Mouse (Mus musculus) lung, embryonic 14.5 days (tissue): Measurements from ENCODE around the gene Gfm2. TPM values are rescaled to one million over a fixed set of nuclear protein-coding genes. Genes with fewer than 3 reads are reported as not detected.
"Not testable (repeated sequence)": the region's sequence is repeated elsewhere in the genome, so short reads cannot be mapped to it uniquely, and the experiment has no call there.

Experiments used
- ATAC-seq: fragments of 200-750 bp; cut with Nextera tagmentation; 2 replicates; pipeline ENCODE4 v1.8.0; 2017; ENCODE audit warnings: mild to moderate bottlenecking, moderate TSS enrichment, moderate library complexity; ENCODE audit not compliant: insufficient read depth
- DNase-seq: peaks from one replicate; pipeline ENCODE4 v3.0.0-alpha.2; 2015
- H3K27ac ChIP-seq: fragments of 300-500 bp; sonication (generic); 2 replicates; pipeline ENCODE4 v1.5.1; 2014; ENCODE audit warnings: low read depth, mild to moderate bottlenecking, moderate library complexity
- H3K27me3 ChIP-seq: fragments of 300-500 bp; sonication (generic); 2 replicates; pipeline ENCODE4 v1.6.1; 2014; ENCODE audit warnings: low read length, control low read depth; ENCODE audit not compliant: insufficient read depth
- H3K36me3 ChIP-seq: fragments of 300-500 bp; sonication (generic); 2 replicates; pipeline ENCODE4 v1.6.1; 2014; ENCODE audit warnings: control low read depth; ENCODE audit not compliant: insufficient read depth
- H3K4me1 ChIP-seq: fragments of 300-500 bp; sonication (generic); 2 replicates; pipeline ENCODE4 v1.6.1; 2014; ENCODE audit warnings: antibody characterized with exemption, control low read depth; ENCODE audit not compliant: insufficient read depth
- H3K4me2 ChIP-seq: fragments of 300-500 bp; sonication (generic); 2 replicates; pipeline ENCODE4 v1.6.1; 2014; ENCODE audit warnings: mild to moderate bottlenecking
- H3K4me3 ChIP-seq: fragments of 300-500 bp; sonication (generic); 2 replicates; pipeline ENCODE4 v1.5.1; 2014; ENCODE audit warnings: low read depth, low read length
- H3K9ac ChIP-seq: fragments of 300-500 bp; sonication (generic); 2 replicates; pipeline ENCODE4 v1.6.1; 2014
- H3K9me3 ChIP-seq: fragments of 300-500 bp; sonication (generic); 2 replicates; pipeline ENCODE4 v1.6.1; 2016; ENCODE audit warnings: low read depth, low read length, control low read depth
- CTCF ChIP-seq: IDR thresholded peaks from 2 replicates; pipeline ENCODE4 v1.5.1; 2016; ENCODE audit warnings: antibody characterized with exemption, low read depth
- WGBS: fragments of 180-500 bp; shearing (Covaris S2); extraction: QIAGEN DNeasy Blood & Tissue Kit; methylation state at CpG from one replicate; pipeline ENCODE4 v1.1.7; 2014; 5-methylcytosine and 5-hydroxymethylcytosine counted together
- polyA plus RNA-seq: library from polyadenylated mRNA; unstranded; fragments of >200 nt; fragmentation: Nextera tagmentation; extraction: Ambion mirVana; gene quantifications from 2 replicates; pipeline ENCODE4 v1.2.1, GENCODE M21; 2014

Gfm2 gene
- polyA plus RNA-seq, 1 experiment from 2014 or later = 29.2 TPM

- ATAC-seq (no peak), DNase-seq (no peak)
- Histone ChIP-seq H3K4me1 (no peaks in the 10 kb centered on the region), H3K27me3 (no peaks in the 10 kb centered on the region), H3K9me3 (no peaks in the 10 kb centered on the region), H3K36me3 (no peaks in the 10 kb centered on the region), H3K27ac (no peak overlapping the region), H3K9ac (no peak overlapping the region), H3K4me3 (no peak overlapping the region), H3K4me2 (no peak overlapping the region)
- no peak for TF ChIP-seq CTCF
- WGBS = 71% methylated on average over 3 of the region's 3 CpGs
Measured at GRCm38 (mm10) chr13:97121341-97121740, 16.4 kb upstream of the Gfm2 start.

GRCm38 (mm10) chr13:97129654-97130053 lies 8.1 kb upstream of the Gfm2 start:
- not testable (repeated sequence) for DNase-seq, H3K9me3 ChIP-seq, H3K9ac ChIP-seq, H3K27me3 ChIP-seq, H3K27ac ChIP-seq, H3K4me1 ChIP-seq, H3K4me3 ChIP-seq, ATAC-seq, H3K4me2 ChIP-seq
- WGBS = 88% methylated on average over 2 of the region's 4 CpGs
- H3K36me3 ChIP-seq = peaks cover 25% of the 10 kb centered on the region

GRCm38 (mm10) chr13:97130413-97130812 lies 7.3 kb upstream of the Gfm2 start:
- H3K4me1 ChIP-seq, H3K9ac ChIP-seq, H3K9me3 ChIP-seq, DNase-seq, H3K27me3 ChIP-seq, H3K4me2 ChIP-seq, ATAC-seq, H3K4me3 ChIP-seq, H3K27ac ChIP-seq: not testable (repeated sequence)
- peaks cover 30% of the 10 kb centered on the region for H3K36me3 ChIP-seq
- WGBS = no CpG with 5 or more reads among the region's 2 CpGs

GRCm38 (mm10) chr13:97138404-97138931 lies 731 bp downstream of the Gfm2 start:
- ATAC-seq, DNase-seq, H3K9me3 ChIP-seq, H3K27me3 ChIP-seq, H3K4me1 ChIP-seq: not testable (repeated sequence)
- 26% methylated on average over 8 of the region's 8 CpGs for WGBS
- Histone ChIP-seq H3K27ac (peak overlapping the region; percentile 70; the same call in 1 of the 2 replicates), H3K4me3 (peak overlapping the region; percentile 89), H3K36me3 (peaks cover 24% of the 10 kb centered on the region), H3K9ac (peak overlapping the region; percentile 86), H3K4me2 (peak overlapping the region; percentile 78)

GRCm38 (mm10) chr13:97142321-97142720 lies 4.6 kb downstream of the Gfm2 start:
- H3K36me3 ChIP-seq = peaks cover 35% of the 10 kb centered on the region
- H3K27ac ChIP-seq = no peak overlapping the region
- no peak for TF ChIP-seq CTCF
- ATAC-seq (no peak), DNase-seq (no peak)
- WGBS = 83% methylated on average over 7 of the region's 7 CpGs
- no peaks in the 10 kb centered on the region for H3K9me3 ChIP-seq
- no peak overlapping the region for H3K4me3 ChIP-seq
- no peak overlapping the region for H3K4me2 ChIP-seq
- 0 out of 2 replicates have a peak, but pooled peaks cover 3% of the 10 kb centered on the region for H3K4me1 ChIP-seq
- no peak overlapping the region for H3K9ac ChIP-seq
- no peaks in the 10 kb centered on the region for H3K27me3 ChIP-seq

GRCm38 (mm10) chr13:97145834-97146233 lies 8.1 kb downstream of the Gfm2 start:
- no peaks in the 10 kb centered on the region for H3K4me1 ChIP-seq
- peaks cover 65% of the 10 kb centered on the region for H3K36me3 ChIP-seq
- no peak overlapping the region for H3K9ac ChIP-seq
- 59% methylated on average over 4 of the region's 4 CpGs for WGBS
- H3K27me3 ChIP-seq = no peaks in the 10 kb centered on the region
- TF ChIP-seq CTCF = peak; percentile 72
- ATAC-seq (no peak), DNase-seq (peak; percentile 72)
- H3K27ac ChIP-seq = no peak overlapping the region
- H3K9me3 ChIP-seq = no peaks in the 10 kb centered on the region
- no peak overlapping the region for H3K4me2 ChIP-seq
- H3K4me3 ChIP-seq = no peak overlapping the region

- no peak for DNase-seq
- no peak overlapping the region for H3K4me2 ChIP-seq
- H3K4me3 ChIP-seq = no peak overlapping the region
- no peak overlapping the region for H3K27ac ChIP-seq
- no peaks in the 10 kb centered on the region for H3K9me3 ChIP-seq
- ATAC-seq = no peak
- WGBS = 85% methylated on average over 10 of the region's 10 CpGs
- TF ChIP-seq CTCF = no peak
- H3K4me1 ChIP-seq = no peaks in the 10 kb centered on the region
- H3K27me3 ChIP-seq = no peaks in the 10 kb centered on the region
- no peak overlapping the region for H3K9ac ChIP-seq
- peaks cover 88% of the 10 kb centered on the region for H3K36me3 ChIP-seq
Measured at GRCm38 (mm10) chr13:97175520-97176264, 38.0 kb downstream of the Gfm2 start.
